Mouse (Mus musculus): ENCODE data around the gene Tmem248. TPM values are rescaled to one million over a fixed set of nuclear protein-coding genes. Genes with fewer than 3 reads are reported as not detected.
A peak's percentile ranks its signal among the peaks of the same experiment; 100 is the strongest.

Gene Tmem248
- polyA plus RNA-seq, 1 experiment from 2014 or later: 24.7 TPM

DNA sequence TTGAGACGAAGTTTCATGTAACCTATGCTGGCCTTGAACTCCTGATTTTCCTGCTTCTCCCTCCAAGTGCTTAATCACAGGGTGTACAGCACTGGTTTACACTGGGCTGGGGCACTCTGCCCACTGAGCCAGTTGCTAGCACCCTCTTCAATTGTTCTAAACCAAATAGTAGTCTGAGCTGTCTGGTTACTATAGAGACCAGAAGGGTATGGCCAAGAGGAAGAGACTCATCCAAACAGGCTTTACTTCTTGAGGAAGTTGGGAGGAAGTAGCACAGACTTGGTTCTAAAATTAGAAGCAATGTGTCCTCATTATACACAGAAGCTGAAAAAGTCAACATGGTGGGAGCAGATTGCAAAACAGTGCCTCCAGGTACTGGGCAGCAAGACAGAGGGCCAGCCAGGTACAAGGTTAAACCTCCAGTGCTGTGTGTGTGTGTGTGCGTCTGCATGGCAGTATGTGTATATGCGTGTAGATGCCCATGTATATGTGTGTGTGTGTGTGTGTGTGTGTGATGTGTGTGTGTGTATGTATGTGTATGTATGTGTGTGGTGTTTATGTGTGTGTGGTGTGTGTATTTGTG is 11.3 kb upstream of the Tmem248 start:
- H3K4me2 ChIP-seq: no peak overlapping the region
- no peaks in the 10 kb centered on the region for H3K27me3 ChIP-seq (replicated peaks)
- 95% methylated on average over 3 of the region's 3 CpGs for WGBS
- no peaks in the 10 kb centered on the region for H3K4me1 ChIP-seq
- no peak overlapping the region for H3K4me3 ChIP-seq (replicated peaks)
- H3K9me3 ChIP-seq (replicated peaks): no peaks in the 10 kb centered on the region
- no peak overlapping the region for H3K27ac ChIP-seq (replicated peaks)
- ATAC-seq (ENCODE audit: low FRiP score): no peak
- no peak overlapping the region for H3K9ac ChIP-seq (replicated peaks)
- peaks cover 68% of the 10 kb centered on the region for H3K36me3 ChIP-seq

DNA sequence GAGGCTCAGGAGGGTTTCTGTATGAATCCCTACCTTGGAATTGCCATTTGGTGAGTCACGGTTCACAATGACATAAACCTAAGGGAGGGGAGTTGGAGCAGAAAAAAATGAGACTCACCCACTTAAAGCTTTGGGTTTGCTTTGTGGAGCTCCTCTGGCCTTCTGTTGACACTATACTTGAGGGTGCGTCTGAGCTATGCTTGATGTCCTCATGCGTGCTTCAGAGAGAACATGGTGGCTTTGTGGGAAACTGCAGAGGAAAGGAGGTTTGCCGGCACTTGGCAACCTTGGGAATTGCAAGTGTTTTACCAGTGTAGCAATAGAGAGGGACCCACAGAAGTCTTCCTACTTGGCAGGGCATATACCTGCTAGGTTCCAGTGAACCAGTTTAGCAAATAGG is 9.6 kb upstream of the Tmem248 start:
- H3K36me3 ChIP-seq: peaks cover 74% of the 10 kb centered on the region

GRCm38 (mm10) chr5:130212956-130213355 is 3.9 kb upstream of the Tmem248 start:
- Histone ChIP-seq H3K27me3 (replicated peaks) (no peaks in the 10 kb centered on the region), H3K36me3 (peaks cover 60% of the 10 kb centered on the region), H3K9ac (replicated peaks) (no peak overlapping the region), H3K4me2 (no peak overlapping the region), H3K4me1 (no peaks in the 10 kb centered on the region), H3K27ac (replicated peaks) (no peak overlapping the region), H3K9me3 (replicated peaks) (no peaks in the 10 kb centered on the region), H3K4me3 (replicated peaks) (no peak overlapping the region)
- no peak for ATAC-seq (ENCODE audit: low FRiP score)
- 94% methylated on average over 11 of the region's 11 CpGs for WGBS

More for the DNA sequence above, 9.6 kb upstream of the Tmem248 start:
- no peaks in the 10 kb centered on the region for H3K9me3 ChIP-seq (replicated peaks)
- no peak overlapping the region for H3K9ac ChIP-seq (replicated peaks)
- WGBS: 96% methylated on average over 4 of the region's 4 CpGs
- H3K4me2 ChIP-seq: no peak overlapping the region
- no peak for ATAC-seq (ENCODE audit: low FRiP score)
- no peak overlapping the region for H3K27ac ChIP-seq (replicated peaks)
- no peak overlapping the region for H3K4me3 ChIP-seq (replicated peaks)
- no peaks in the 10 kb centered on the region for H3K27me3 ChIP-seq (replicated peaks)
- H3K4me1 ChIP-seq: no peaks in the 10 kb centered on the region

DNA sequence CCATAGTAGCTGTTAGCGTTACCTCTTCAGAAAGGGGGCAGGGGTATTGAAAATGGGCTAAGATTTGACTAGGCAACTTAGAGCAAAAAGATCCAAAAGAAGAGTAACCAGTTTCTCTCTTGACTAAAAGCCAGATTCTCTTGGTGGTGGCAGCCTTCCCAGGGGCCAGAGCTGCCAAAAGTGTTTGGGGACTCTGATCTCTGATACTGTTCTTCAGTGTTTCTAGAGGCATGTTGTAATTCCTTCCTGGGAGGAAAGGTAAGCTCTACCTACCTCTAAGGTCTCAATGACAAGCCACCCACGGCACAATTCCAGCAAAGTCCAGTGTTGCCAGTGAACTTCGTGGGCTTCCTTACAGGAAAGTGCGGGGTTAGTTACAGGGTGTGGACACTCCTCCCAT is 525 bp downstream of the Tmem248 start:
- Histone ChIP-seq H3K27me3 (replicated peaks) (no peaks in the 10 kb centered on the region), H3K36me3 (peaks cover 19% of the 10 kb centered on the region), H3K9me3 (replicated peaks) (no peaks in the 10 kb centered on the region), H3K4me2 (no peak overlapping the region), H3K9ac (replicated peaks) (no peak overlapping the region), H3K27ac (replicated peaks) (no peak overlapping the region), H3K4me1 (peaks cover 10% of the 10 kb centered on the region), H3K4me3 (replicated peaks) (no peak overlapping the region)
- no peak for ATAC-seq (ENCODE audit: low FRiP score)
- 90% methylated on average over 4 of the region's 4 CpGs for WGBS

GRCm38 (mm10) chr5:130218336-130218735 is 1.5 kb downstream of the Tmem248 start:
- Histone ChIP-seq H3K9me3 (replicated peaks) (no peaks in the 10 kb centered on the region), H3K27ac (replicated peaks) (no peak overlapping the region), H3K36me3 (peaks cover 10% of the 10 kb centered on the region; the same call in 1 of the 2 replicates), H3K4me2 (no peak overlapping the region), H3K27me3 (replicated peaks) (no peaks in the 10 kb centered on the region), H3K4me3 (replicated peaks) (no peak overlapping the region), H3K9ac (replicated peaks) (no peak overlapping the region), H3K4me1 (peaks cover 16% of the 10 kb centered on the region)
- ATAC-seq (ENCODE audit: low FRiP score): no peak
- 92% methylated on average over 5 of the region's 5 CpGs for WGBS

- Histone ChIP-seq H3K9me3 (replicated peaks) (no peaks in the 10 kb centered on the region), H3K9ac (replicated peaks) (peak overlapping the region; percentile 98), H3K27ac (replicated peaks) (peak overlapping the region; percentile 90), H3K27me3 (replicated peaks) (no peaks in the 10 kb centered on the region), H3K4me1 (peaks cover 28% of the 10 kb centered on the region), H3K4me2 (peak overlapping the region; percentile 72), H3K36me3 (no peaks in the 10 kb centered on the region), H3K4me3 (replicated peaks) (peak overlapping the region; percentile 95)
- WGBS: 51% methylated on average over 2 of the region's 2 CpGs
- no peak for ATAC-seq (ENCODE audit: low FRiP score)
These were observed 4.4 kb downstream of the Tmem248 start for GRCm38 (mm10) chr5:130221316-130221715.

DNA sequence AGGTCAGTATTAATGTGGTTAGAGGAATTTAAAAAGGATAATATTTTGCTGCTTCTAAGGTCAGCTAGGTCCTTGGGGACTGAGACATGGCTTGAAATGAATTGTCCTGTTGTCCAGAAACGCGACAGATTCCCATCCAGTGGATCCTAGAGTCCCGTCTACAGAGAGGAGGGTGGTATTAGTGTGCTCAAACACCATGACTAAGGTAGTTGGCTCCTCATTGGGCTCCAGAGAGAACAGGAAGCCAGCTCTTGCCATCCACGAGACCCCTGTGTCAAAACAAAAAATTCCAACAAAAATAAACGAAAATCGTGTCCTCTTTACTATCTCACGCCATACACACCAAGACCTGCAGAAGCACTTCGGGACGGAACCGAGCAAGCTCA is 4.9 kb downstream of the Tmem248 start:
- peak; percentile 56 for ATAC-seq (ENCODE audit: low FRiP score)
- Histone ChIP-seq H3K4me1 (peaks cover 28% of the 10 kb centered on the region), H3K36me3 (no peaks in the 10 kb centered on the region), H3K9me3 (replicated peaks) (no peaks in the 10 kb centered on the region), H3K27ac (replicated peaks) (peak overlapping the region; percentile 90), H3K4me2 (peak overlapping the region; percentile 72), H3K4me3 (replicated peaks) (peak overlapping the region; percentile 95), H3K27me3 (replicated peaks) (no peaks in the 10 kb centered on the region), H3K9ac (replicated peaks) (peak overlapping the region; percentile 98)
- WGBS: 1% methylated on average over 10 of the region's 10 CpGs

GRCm38 (mm10) chr5:130222146-130223004 is 5.5 kb downstream of the Tmem248 start:
- peaks cover 28% of the 10 kb centered on the region for H3K4me1 ChIP-seq
- H3K4me2 ChIP-seq: peak overlapping the region; percentile 72
- peak overlapping the region; percentile 98 for H3K9ac ChIP-seq (replicated peaks)
- no peaks in the 10 kb centered on the region for H3K9me3 ChIP-seq (replicated peaks)
- no peaks in the 10 kb centered on the region for H3K27me3 ChIP-seq (replicated peaks)
- ATAC-seq (ENCODE audit: low FRiP score): peak; percentile 89
- peak overlapping the region; percentile 95 for H3K4me3 ChIP-seq (replicated peaks)
- H3K36me3 ChIP-seq: no peaks in the 10 kb centered on the region
- H3K27ac ChIP-seq (replicated peaks): peak overlapping the region; percentile 90
- WGBS: under 1% methylated on average over 83 of the region's 88 CpGs

DNA sequence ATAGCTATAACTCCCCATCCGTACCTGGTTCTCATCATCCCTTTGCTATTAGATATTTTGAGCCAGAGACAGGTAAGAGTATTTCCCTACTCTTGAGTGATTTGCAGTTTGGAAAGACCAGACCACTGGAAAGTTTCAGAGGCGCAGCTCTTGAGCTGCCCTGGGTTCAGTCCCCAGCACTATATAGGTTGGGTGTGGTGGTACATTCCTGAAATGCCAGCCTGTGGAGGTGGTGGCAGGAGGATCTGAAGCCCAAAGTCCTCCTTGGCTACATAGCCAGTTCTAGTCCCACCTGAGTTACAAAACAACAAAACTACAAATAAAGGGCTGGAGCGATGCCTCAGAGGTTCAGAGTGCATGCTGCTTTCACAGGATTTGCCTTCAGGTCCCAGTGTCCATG is 9.9 kb downstream of the Tmem248 start:
- Histone ChIP-seq H3K36me3 (peaks cover 18% of the 10 kb centered on the region), H3K4me3 (replicated peaks) (no peak overlapping the region)

DNA sequence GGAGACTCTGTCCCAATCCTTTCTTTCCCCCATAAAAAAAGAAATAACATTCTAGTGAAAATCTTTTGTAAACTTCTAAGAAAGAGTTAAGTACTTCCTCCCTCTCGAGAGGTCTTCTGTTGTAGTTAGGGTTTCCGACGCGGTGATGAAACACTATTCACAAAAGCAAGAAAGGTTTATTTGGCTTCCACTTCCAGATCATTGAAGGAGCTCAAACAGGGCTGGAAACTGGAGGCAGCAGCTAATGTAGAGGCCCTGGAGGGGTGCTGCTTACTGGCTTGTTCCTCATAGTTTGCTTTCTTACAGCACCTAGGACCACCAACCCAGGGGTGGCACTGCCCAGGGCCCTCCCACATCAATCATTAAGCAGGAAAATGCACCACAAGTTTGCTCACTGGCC is 11.2 kb downstream of the Tmem248 start:
- peaks cover 14% of the 10 kb centered on the region for H3K4me1 ChIP-seq
- no peak overlapping the region for H3K4me2 ChIP-seq
- H3K9ac ChIP-seq (replicated peaks): no peak overlapping the region
- H3K27me3 ChIP-seq (replicated peaks): no peaks in the 10 kb centered on the region
- ATAC-seq (ENCODE audit: low FRiP score): no peak
- no peak overlapping the region for H3K27ac ChIP-seq (replicated peaks)
- H3K9me3 ChIP-seq (replicated peaks): no peaks in the 10 kb centered on the region
- WGBS: 84% methylated on average over 4 of the region's 4 CpGs
- H3K4me3 ChIP-seq (replicated peaks): no peak overlapping the region
- H3K36me3 ChIP-seq: peaks cover 32% of the 10 kb centered on the region

More for the DNA sequence above, 9.9 kb downstream of the Tmem248 start:
- H3K27ac ChIP-seq (replicated peaks): no peak overlapping the region
- H3K4me2 ChIP-seq: no peak overlapping the region
- H3K9ac ChIP-seq (replicated peaks): no peak overlapping the region
- no peak for ATAC-seq (ENCODE audit: low FRiP score)
- WGBS: 98% methylated on average over 3 of the region's 3 CpGs
- H3K27me3 ChIP-seq (replicated peaks): no peaks in the 10 kb centered on the region
- H3K9me3 ChIP-seq (replicated peaks): no peaks in the 10 kb centered on the region
- H3K4me1 ChIP-seq: peaks cover 18% of the 10 kb centered on the region

GRCm38 (mm10) chr5:130236302-130236701 is 19.4 kb downstream of the Tmem248 start:
- no peak overlapping the region for H3K27ac ChIP-seq (replicated peaks)
- peaks cover 93% of the 10 kb centered on the region for H3K36me3 ChIP-seq
- H3K4me3 ChIP-seq (replicated peaks): no peak overlapping the region
- H3K27me3 ChIP-seq (replicated peaks): no peaks in the 10 kb centered on the region
- H3K4me1 ChIP-seq: no peaks in the 10 kb centered on the region
- ATAC-seq (ENCODE audit: low FRiP score): no peak
- no peak overlapping the region for H3K9ac ChIP-seq (replicated peaks)
- no peak overlapping the region for H3K4me2 ChIP-seq
- 97% methylated on average over 8 of the region's 8 CpGs for WGBS
- no peaks in the 10 kb centered on the region for H3K9me3 ChIP-seq (replicated peaks)

- 91% methylated on average over 7 of the region's 7 CpGs for WGBS
- Histone ChIP-seq H3K4me1 (no peaks in the 10 kb centered on the region), H3K27ac (replicated peaks) (no peak overlapping the region), H3K9ac (replicated peaks) (no peak overlapping the region), H3K36me3 (peaks cover 82% of the 10 kb centered on the region), H3K27me3 (replicated peaks) (no peaks in the 10 kb centered on the region), H3K4me3 (replicated peaks) (no peak overlapping the region), H3K4me2 (no peak overlapping the region), H3K9me3 (replicated peaks) (no peaks in the 10 kb centered on the region)
- ATAC-seq (ENCODE audit: low FRiP score): no peak
These were observed 22.4 kb downstream of the Tmem248 start for GRCm38 (mm10) chr5:130239236-130239635.

Data from neural tube, embryonic 15.5 days (tissue).